Mouse (Mus musculus): Measurements from ENCODE around the gene Impg2. TPM values are rescaled to one million over a fixed set of nuclear protein-coding genes. Genes with fewer than 3 reads are reported as not detected.

Gene Impg2
- total RNA-seq (2022), result under 1 TPM; 0.17 to 0.71 (median 0.50) TPM

DNA sequence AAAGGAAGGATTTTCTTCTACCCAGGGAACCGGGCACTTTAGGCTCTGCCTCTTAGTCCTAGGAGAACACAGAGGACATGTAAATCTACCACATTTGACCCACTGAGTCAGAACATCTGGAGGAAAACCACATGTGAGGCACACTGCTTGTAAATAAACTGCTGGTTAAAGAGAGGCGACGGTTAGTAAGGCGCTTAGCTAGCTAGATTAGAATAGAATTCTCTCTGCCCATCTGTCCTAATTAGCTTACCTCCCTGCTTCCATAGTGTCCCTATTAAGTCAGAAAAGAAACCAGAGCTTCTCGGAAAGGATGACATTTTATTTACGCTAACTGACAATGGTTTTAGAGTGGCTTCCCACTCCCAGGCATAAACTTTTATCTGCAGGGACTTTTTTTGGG is at the start of gene Impg2:
Impg2 (plus strand) TSS at position 263 of the 400 bp plus-strand sequence.
- DNase-seq, result no peak

GRCm38 (mm10) chr16:56163466-56163865 is 40.6 kb upstream of the Impg2 start:
- DNase-seq, result no peak

DNA sequence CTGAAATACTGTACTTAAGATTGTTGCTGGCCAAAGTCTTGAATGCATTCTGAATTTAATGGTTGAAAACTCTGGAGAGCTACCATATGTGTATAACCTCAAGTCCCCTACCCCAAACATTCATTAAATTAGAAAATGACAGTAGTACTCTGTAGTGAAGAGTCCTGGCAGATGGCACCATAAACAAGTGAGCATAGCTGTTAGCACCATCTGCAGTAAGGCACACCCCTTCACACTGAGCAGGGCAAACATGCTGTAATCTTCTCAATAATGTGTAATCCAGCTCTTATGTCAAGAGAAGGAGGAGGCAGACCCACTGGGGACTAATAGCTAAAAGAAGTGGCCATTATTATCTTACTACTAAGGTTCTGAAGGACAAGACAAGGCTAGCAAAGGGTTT is 33.9 kb upstream of the Impg2 start:
- no peak for DNase-seq

- no peak for DNase-seq
Measured at GRCm38 (mm10) chr16:56175867-56176581, 28.1 kb upstream of the Impg2 start.

- DNase-seq, result no peak
Measured at GRCm38 (mm10) chr16:56186863-56187262, 17.2 kb upstream of the Impg2 start.

DNA sequence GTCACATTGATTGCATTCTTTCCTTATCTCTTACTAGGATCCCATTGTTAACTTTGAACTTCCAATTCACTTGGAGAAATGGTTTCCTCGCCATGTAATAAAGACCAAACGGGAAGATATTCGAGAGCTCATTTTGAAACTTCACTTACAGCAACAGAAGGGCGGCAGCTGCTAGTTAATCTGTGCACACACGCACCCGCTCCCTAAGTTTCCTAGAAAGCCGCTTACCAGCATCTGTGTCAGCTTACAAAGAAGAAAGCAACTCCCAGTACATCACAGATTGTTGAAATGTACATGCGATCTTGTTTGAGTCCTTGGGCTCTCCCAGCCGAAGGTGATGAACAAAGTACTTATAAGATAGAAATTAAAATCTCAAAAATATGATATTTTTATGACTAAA is 15.9 kb upstream of the Impg2 start:
- DNase-seq, result no peak

GRCm38 (mm10) chr16:56212740-56213139 is 8.6 kb downstream of the Impg2 start:
- no peak for DNase-seq

DNA sequence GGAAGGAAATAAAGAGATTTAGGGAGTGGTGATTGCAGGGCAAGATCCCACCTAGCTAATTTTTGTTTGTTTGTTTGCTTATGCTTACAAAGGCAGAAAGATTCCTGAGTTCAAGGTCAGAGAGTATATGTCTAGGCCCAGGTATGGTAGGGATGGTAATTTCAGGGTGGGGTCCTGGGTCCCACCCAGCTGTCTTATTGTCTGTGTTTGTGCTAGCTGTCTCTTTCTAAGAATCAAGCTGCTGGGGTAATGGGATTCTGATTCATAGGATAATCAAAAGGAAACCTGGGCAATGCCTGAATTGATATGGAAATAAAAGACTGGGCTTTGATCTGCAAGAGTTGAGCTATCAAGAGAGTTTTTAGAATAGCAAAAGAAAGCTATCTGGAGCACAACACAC is 23.6 kb downstream of the Impg2 start:
- DNase-seq, result no peak

- DNase-seq, result no peak
Measured at GRCm38 (mm10) chr16:56229455-56229854, 25.3 kb downstream of the Impg2 start.

GRCm38 (mm10) chr16:56231300-56231699 is 27.2 kb downstream of the Impg2 start:
- DNase-seq, result no peak

DNA sequence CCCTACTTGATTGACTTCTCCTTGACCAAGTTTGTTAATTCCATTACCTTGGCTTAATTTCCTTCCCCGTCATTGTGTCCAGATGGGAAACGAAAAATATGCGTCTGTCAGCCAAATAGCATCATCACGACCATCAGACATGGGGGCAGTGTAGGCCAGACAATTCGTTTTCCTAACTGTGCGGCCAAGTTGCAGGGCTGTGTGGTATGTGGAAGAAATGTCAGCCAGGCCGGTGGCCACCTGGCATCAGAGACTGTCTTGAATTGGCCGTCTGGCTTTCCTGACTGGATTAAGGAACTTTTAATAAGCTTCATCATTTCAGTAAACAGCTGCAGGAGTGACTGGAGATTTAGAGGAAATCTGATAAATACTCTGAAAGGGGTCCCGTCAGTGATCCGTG is 28.6 kb downstream of the Impg2 start:
- no peak for DNase-seq

- DNase-seq, result no peak
Measured at GRCm38 (mm10) chr16:56246031-56246430, 41.9 kb downstream of the Impg2 start.

- no peak for DNase-seq
Measured at GRCm38 (mm10) chr16:56273917-56274316, 69.8 kb downstream of the Impg2 start.

GRCm38 (mm10) chr16:56279060-56279459 is 74.9 kb downstream of the Impg2 start:
- no peak for DNase-seq

DNA sequence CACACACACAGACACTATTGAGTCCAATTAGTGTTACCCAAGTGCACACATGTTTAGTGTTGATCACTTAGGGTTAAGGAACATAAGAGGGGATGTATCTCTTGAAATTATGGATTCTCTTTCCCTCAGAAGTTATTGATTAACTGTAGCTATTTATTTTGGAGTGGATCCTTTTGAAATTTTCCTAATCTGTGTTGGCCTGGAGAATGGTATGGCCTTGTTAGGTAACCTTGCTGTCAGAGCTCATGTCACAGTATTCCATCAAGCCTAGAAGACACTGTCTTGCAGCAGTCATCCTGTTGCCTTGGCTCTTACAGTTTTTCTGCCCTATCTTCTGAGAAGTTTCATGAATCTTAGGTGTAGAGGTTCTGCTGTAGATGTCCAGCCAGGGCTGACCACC is 75.6 kb downstream of the Impg2 start:
- no peak for DNase-seq

- DNase-seq, result no peak
Measured at GRCm38 (mm10) chr16:56281336-56281735, 77.2 kb downstream of the Impg2 start.

DNA sequence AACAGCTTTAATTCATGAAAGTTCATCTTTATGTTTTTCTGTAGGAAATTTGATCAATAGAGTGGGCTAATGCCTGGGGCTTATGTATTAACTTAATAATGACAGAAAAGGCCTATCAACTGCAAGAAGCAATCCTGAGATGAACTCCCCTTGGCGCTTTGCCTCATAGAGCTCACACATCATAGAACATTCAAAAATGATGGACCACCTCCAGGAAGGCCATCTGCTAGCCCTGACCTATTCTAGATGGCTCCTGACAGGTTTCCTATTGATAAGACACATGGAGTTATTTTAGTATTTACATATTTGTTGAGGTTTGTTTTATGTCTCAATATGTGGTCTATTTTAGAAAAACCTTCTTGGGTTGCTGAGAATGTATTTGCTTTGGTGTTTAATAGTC is 79.2 kb downstream of the Impg2 start:
- no peak for DNase-seq

DNA sequence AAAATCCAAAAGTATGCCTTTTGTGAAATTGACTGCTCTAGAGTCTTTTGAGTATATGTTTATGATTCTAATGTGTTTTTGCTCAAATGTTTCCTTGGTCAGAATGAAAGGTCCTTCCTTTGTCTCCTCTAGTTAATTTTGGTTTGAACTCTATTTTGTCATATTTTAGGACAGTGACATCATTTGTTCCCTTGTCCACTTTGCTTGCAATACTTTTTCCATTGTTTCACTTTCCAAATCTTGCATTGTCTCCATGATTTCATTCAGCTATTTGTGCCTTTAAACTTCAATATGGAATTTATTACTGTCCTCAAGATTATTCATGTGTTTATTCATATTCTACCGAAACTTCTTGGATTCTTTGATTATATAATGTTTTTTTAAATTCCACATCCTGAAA is 79.8 kb downstream of the Impg2 start:
- DNase-seq, result no peak

GRCm38 (mm10) chr16:56286076-56286475 is 82.0 kb downstream of the Impg2 start:
- no peak for DNase-seq

GRCm38 (mm10) chr16:56286977-56287376 is 82.9 kb downstream of the Impg2 start:
- no peak for DNase-seq

- DNase-seq, result no peak
Measured at GRCm38 (mm10) chr16:56294887-56295286, 90.8 kb downstream of the Impg2 start.

DNA sequence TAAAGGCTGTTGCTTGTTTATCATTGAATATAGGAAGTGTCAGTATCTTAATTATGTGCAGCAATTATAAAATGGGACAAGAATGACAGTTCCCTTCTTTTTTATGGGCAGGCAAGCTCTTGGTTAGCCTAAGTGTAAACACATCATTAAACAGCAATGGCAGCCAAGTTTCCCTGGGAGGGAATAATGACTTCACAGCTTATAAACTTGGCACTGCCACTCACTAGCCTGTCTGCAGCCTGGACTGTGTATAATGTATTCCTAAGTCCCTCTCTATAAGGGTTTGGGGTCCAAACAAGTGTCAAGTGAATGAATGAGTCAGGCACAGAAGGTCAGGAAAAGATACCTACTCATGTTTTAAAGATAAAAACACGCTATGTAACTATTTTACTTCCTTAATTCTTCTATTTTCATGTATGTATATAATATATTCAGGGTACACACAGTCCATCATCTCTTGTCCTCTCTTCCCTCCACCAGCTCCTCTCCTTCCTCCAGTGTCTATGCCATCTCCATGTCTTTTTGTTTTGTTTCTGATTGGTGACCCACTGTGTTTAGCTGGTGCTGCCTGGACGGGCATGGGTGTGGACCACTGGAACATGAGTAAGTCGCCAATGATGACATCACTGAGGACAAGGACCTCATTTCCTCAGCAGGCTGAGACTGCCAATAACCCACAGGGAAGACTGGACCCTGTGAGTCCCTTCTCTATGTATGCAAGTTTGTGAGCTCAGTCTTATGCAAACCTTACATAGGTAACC is 92.0 kb downstream of the Impg2 start:
- no peak for DNase-seq

DNA sequence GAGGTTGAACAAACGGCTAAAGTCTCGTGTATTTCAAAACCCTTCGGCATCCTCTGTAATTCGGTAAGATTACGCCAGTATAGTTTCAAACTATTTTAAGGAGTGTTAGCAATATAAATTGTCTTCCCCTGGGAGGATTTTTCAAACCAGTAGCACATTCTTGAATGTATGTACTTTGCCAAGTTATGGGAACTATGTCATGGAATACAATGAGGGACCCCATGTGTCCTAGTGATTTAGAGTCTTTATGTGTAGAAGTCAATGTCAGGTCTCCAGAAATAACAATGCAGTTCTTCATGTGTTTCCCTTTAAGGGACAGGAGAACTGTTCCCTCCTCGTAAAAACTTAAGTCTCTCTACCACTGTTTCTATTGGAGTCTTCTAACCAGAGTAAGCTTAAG is 94.1 kb downstream of the Impg2 start:
- DNase-seq, result no peak

DNA sequence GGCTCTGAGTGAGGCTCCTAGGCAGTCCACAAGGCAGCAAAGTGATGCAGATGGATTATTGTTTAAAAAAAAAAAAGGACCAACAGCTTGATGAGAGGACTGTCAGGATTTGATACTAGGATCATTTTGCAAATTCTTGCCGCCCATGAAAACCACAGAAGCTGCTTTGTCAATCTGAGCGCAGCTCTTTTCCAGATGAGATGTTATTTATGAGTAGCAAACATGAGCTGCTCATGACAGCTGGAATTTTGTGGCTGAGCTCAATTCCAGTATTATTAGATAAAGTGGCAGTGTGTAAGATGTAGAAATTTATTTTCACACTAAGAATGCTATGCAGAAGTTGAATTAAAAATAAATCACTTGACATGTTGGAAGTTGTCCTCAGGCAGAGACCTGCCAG is 94.7 kb downstream of the Impg2 start:
- DNase-seq, result no peak

All from adrenal gland, adult 8-10 months (tissue).